Mouse (Mus musculus): Measurements from ENCODE around the gene Ccm2.

GRCm38 (mm10) chr11:6545857-6546192 is 862 bp upstream of the Ccm2 start:
- no peak for TF ChIP-seq CTCF (IDR thresholded peaks at IDR 0.05; ENCODE audit: borderline replicate concordance, insufficient read depth, low read depth, low read length)
- no peak for TF ChIP-seq POLR2A (IDR thresholded peaks at IDR 0.05; ENCODE audit: borderline replicate concordance, insufficient read depth, low read length)

All from cerebellum, adult 2 months (tissue).